Mouse (Mus musculus) erythroblast, embryonic 14.5 days (primary cell): ENCODE results near the gene Tspan31.

Source experiments
- GATA1 ChIP-seq: IDR thresholded peaks from 2 replicates; pipeline ENCODE4 v1.6.1; 2012; ENCODE audit warnings: low read length, inconsistent platforms, mixed read lengths
- TAL1 ChIP-seq: IDR thresholded peaks from 3 replicates; pipeline ENCODE4 v1.6.1; 2012; ENCODE audit warnings: low read length, inconsistent platforms, mixed read lengths

DNA sequence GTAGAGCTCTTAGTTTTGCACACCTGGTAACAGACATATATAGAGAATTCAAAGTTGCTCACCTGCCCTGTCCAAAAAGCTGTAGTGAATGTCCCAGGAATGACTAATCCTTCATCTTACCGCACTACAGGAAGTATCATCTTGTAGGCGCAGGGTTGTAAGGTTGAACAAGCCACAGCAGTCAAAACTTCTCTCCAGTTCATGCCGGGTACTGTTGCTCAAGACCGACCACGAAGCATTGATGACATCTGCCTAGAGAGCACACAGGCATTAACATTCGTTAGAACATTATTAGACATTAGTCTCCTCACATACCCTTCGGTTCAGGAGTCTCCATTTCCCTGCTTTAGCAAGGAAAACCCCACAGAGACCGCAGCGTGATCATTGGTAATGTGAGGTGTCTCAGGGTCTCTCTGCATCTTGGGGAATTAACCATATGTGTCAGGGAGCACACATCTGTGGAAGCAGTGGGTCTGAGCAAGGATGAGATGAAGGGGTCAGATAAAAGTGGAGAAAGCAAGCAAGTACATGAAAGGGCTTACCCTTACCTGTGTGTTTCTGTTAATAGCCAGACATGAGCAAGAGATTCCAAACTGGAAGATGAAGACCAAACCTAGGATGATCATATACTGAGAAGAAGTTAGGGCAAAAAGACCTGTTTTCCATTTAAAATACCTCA is 1.6 kb downstream of the Tspan31 start:
- TF ChIP-seq TAL1 (no peak), GATA1 (peak; percentile 19; the same call in 1 of the 2 replicates)
